Mouse (Mus musculus) G1E (cell line): Measurements from ENCODE around the gene Grm3. TPM values are rescaled to one million over a fixed set of nuclear protein-coding genes. Genes with fewer than 3 reads are reported as not detected.

ENCODE experiments used
- ATAC-seq: 2 replicates; pipeline ENCODE4 v1.8.0; 2016; ENCODE audit warnings: mild to moderate bottlenecking; ENCODE audit not compliant: insufficient number of reproducible peaks, poor library complexity, low FRiP score, severe bottlenecking; ENCODE audit errors: extremely low read depth
- DNase-seq: peaks from one replicate; pipeline ENCODE4 v3.0.0; 2012; ENCODE audit warnings: low spot score
- H3K27me3 ChIP-seq: 2 replicates; pipeline ENCODE4 v1.6.1; 2012; ENCODE audit warnings: mild to moderate bottlenecking, low read length, inconsistent platforms; ENCODE audit not compliant: insufficient read depth
- H3K36me3 ChIP-seq: replicated peaks from 2 replicates; pipeline ENCODE3; 2012; ENCODE audit warnings: mild to moderate bottlenecking, inconsistent platforms
- H3K4me1 ChIP-seq: 2 replicates; pipeline ENCODE4 v1.6.1; 2012; ENCODE audit warnings: low read depth, low read length, inconsistent platforms, mixed read lengths; ENCODE audit not compliant: insufficient read depth
- H3K4me3 ChIP-seq: 2 replicates; pipeline ENCODE4 v1.5.1; 2012; ENCODE audit warnings: low read depth, mild to moderate bottlenecking, inconsistent platforms, low read length, moderate library complexity, mixed read lengths
- H3K9me3 ChIP-seq: replicated peaks from 2 replicates; pipeline ENCODE4 v1.6.1; 2012; ENCODE audit warnings: inconsistent platforms
- CTCF ChIP-seq: IDR thresholded peaks from 2 replicates; pipeline ENCODE4 v1.5.1; 2012; ENCODE audit warnings: low read depth, low read length, inconsistent platforms, mixed read lengths
- GATA1 ChIP-seq: IDR thresholded peaks from 2 replicates; pipeline ENCODE4 v1.6.1; 2012; ENCODE audit warnings: borderline replicate concordance, low read length, inconsistent platforms, mixed read lengths
- GATA2 ChIP-seq: IDR thresholded peaks from 2 replicates; pipeline ENCODE4 v1.6.1; 2012; ENCODE audit warnings: low read depth, low read length, inconsistent platforms, borderline replicate concordance
- POLR2AphosphoS5 ChIP-seq: IDR thresholded peaks from 2 replicates; pipeline ENCODE4 v1.6.1; 2012; ENCODE audit warnings: low read depth, low read length, inconsistent platforms; ENCODE audit not compliant: insufficient replicate concordance
- TAL1 ChIP-seq: conservative IDR thresholded peaks from 2 replicates; pipeline ENCODE4 v1.6.1; 2012; ENCODE audit warnings: low read depth, low read length, inconsistent platforms, mixed read lengths
- polyA plus RNA-seq: library from polyadenylated mRNA; stranded (reverse); fragments of >175 nt; gene quantifications from 2 replicates; pipeline ENCODE4 v1.2.3, GENCODE M21; 2012
- total RNA-seq, 2 experiments: library from RNA; stranded (forward) in 1 of 2; stranded (reverse) in 1 of 2; fragments of 200-1000 nt in 1 of 2; fragments of >200 nt in 1 of 2; fragmentation: Nextera tagmentation in 1 of 2; gene quantifications; 2 replicates each; pipeline ENCODE4 v1.2.3; 2014 to 2017

Grm3 gene
- not detected in 2 replicates for total RNA-seq (2014; fragmentation: Nextera tagmentation)
- total RNA-seq (2017): 0.05 and 0.06 TPM in 2 replicates
- not detected in 2 replicates for polyA plus RNA-seq

DNA sequence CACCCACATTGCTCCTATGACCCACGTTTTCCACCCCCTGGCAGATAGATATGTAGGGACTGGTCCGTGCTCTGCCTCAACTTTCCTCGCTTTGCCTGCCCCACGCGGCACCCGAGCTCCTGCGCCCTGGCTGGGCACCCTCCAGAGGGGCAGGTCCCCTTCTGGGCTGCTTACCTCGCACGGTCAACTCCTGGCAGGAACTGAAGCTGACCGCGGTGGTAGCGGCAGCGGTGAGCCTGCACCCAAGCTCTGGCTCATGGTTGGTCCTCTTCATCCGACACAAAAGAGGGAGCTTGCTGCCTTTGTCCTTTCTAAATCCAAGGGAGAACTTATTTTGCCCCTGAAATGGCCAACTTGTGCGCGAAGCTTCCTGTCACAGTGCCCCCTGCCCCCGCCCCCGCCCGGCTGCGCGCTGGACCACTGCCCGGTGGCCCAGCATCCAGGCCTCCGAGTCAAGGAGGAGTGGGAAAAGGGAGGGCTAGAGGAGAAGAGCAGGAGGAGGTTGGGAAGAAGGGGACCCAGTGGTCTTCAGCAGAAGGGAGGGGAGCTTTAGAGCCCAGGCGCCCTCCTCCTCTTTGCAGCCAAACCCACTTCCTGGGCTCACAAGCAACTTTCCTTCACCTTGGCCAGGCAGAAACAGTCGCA, at the start of gene Grm3:
Grm3 (minus strand) TSS at position 215 of the 645 bp plus-strand sequence.
- ATAC-seq: no peak
- no peak within 1 kb of the TSS for H3K4me3 ChIP-seq
- TF ChIP-seq GATA2 (no peak), POLR2AphosphoS5 (no peak), CTCF (no peak), TAL1 (no peak), GATA1 (no peak)

DNA sequence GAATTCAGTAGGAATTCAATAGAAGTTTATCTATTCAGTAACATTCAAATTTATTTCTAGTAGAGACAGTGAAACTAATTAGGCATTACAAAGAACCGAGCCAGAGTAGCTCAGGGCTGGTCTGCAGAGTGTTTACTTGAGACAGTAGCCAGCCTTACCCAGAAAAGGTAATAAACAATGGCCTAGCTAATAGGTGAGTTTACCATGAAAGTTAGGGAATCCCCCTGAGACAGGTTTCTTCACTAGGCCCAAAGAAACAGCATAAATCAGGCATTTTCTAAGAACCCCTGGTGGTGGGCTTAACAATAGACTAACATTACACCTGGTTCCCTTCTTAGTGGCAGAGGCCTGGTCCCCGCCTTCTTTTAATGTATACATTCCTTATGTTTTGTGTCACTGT, 30.8 kb upstream of the Grm3 start:
- DNase-seq: no peak
- no peak for TF ChIP-seq GATA2
- TF ChIP-seq POLR2AphosphoS5: no peak
- TF ChIP-seq GATA1: no peak
- no peak for TF ChIP-seq CTCF
- no peak for TF ChIP-seq TAL1
- Histone ChIP-seq H3K9me3 (no peaks in the 10 kb centered on the region), H3K36me3 (no peaks in the 10 kb centered on the region), H3K4me1 (no peaks in the 10 kb centered on the region), H3K4me3 (no peak overlapping the region), H3K27me3 (no peaks in the 10 kb centered on the region)
- ATAC-seq: no peak

More for the DNA sequence above, at the start of gene Grm3:
- no peaks in the 10 kb centered on the region for H3K27me3 ChIP-seq
- DNase-seq: no peak
- H3K4me1 ChIP-seq: no peaks in the 10 kb centered on the region
- H3K36me3 ChIP-seq: no peaks in the 10 kb centered on the region
- H3K9me3 ChIP-seq: peaks cover 6% of the 10 kb centered on the region

DNA sequence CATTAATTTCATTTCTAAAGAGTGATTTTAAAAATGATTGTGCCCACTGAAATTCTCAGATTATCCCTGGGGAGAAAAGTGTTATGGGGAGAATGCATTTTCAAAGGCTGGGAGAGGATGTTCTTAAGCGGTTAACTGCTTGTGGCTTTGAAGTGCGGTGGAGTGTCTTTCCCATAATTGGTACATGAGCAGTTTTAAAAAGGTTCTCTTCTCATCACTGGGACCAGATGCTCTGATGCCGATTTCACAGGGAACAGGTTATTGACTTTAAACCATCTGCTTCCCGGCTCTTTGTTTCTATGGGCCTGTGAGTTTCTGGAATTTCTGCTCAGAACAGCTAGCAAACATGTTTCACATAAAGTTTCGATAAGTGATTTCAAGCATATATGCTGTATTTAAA, 23.2 kb upstream of the Grm3 start:
- Histone ChIP-seq H3K27me3 (no peaks in the 10 kb centered on the region), H3K4me1 (no peaks in the 10 kb centered on the region), H3K4me3 (no peak overlapping the region), H3K36me3 (no peaks in the 10 kb centered on the region), H3K9me3 (no peaks in the 10 kb centered on the region)
- ATAC-seq: no peak
- TF ChIP-seq TAL1 (no peak), CTCF (no peak), GATA1 (no peak), POLR2AphosphoS5 (no peak), GATA2 (no peak)
- no peak for DNase-seq

DNA sequence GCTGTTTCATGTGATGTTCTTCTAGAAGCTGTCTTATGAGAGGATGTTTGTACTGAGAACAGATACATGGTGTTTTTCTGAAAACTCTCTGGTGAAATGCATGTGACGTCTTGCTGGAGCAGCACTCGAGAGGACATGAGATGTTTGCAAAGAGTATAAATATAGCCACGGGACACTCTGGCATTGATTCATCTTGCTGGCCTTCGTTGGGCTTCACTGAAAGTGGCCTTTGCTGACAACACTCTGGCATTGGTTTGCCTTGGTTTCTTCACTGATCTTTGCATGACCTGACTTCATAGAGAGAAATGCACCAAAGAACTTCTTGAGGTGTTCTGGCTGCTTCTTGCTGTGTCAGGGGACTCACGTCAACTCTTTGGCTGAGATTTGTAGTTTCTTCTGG, 19.1 kb upstream of the Grm3 start:
- DNase-seq (no peak), ATAC-seq (no peak)
- Histone ChIP-seq H3K4me1 (no peaks in the 10 kb centered on the region), H3K36me3 (no peaks in the 10 kb centered on the region), H3K27me3 (no peaks in the 10 kb centered on the region), H3K4me3 (no peak overlapping the region), H3K9me3 (no peaks in the 10 kb centered on the region)
- TF ChIP-seq GATA2: no peak
- TF ChIP-seq GATA1: no peak
- TF ChIP-seq CTCF: no peak
- no peak for TF ChIP-seq POLR2AphosphoS5
- TF ChIP-seq TAL1: no peak

DNA sequence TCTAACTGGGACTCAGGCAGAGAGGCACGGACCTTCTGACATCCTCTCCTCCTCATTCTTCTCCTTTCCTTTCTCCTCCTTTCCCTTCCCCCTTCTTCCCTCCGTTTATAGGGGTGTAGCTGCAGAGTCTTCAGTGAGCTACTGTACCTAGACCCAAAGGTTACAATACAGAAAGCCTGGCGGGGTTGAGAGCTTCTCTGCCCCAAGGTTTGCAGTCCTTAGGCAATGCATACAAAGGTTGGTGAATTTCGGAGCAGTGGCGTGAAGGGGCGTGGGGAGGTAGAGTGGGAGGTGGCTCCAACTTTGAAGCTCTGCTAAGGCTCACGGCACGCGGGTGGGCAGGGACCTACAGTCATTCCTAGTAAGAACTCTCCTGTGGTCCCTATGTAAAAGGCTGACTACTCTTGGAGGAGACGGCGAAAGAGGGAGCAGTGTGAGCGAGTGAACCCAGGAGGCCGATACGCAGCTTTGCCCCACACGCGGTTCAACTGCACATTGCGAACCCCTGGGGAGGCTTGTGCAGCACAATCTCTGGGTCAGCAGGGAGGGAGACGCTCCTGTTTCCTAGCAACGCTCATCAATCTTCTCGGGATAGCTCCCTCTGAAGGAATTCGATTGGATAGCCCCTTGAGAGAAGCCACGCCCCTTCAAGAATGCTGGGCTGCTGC, 765 bp upstream of the Grm3 start:
- TF ChIP-seq TAL1: no peak
- no peak for TF ChIP-seq GATA1
- TF ChIP-seq POLR2AphosphoS5: no peak
- TF ChIP-seq GATA2: no peak
- TF ChIP-seq CTCF: no peak
- H3K4me3 ChIP-seq: no peak overlapping the region
- ATAC-seq: no peak
- DNase-seq: no peak
- no peaks in the 10 kb centered on the region for H3K4me1 ChIP-seq
- H3K36me3 ChIP-seq: no peaks in the 10 kb centered on the region
- H3K27me3 ChIP-seq: no peaks in the 10 kb centered on the region
- peaks cover 6% of the 10 kb centered on the region for H3K9me3 ChIP-seq

DNA sequence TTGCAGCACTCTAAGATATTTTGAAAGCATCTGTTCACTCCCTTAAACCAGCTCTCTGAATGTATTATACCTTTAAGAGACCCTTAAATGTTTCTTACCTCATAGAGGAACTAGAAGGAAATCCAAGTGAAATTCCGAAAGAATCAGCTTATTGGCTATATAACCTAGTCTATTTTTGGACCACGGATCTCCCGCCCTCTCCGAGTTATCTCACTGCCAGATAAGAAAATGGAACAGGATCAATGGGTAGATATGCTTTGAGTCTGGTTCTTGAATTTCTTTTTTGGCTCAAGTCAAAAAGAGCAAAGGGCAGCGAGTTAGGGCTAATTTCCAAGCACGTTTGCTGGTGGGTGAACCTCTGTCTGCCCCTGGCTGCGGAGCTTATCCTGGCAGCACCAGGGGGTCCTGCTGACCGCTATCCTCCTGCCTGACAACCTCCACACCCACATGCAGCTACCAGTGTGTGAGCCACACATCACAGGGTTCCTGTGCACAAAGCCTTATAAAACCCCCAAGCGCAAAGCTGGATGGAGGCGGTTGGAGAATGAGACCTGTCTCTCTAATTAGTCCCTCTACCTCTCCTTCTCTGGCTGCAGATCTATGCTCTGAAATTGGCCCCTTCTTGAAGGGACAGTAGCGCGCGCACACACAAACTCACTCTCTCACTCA, 549 bp downstream of the Grm3 start:
- TF ChIP-seq GATA1 (no peak), TAL1 (no peak)
- Histone ChIP-seq H3K9me3 (peaks cover 6% of the 10 kb centered on the region), H3K4me3 (no peak overlapping the region), H3K27me3 (no peaks in the 10 kb centered on the region), H3K36me3 (no peaks in the 10 kb centered on the region), H3K4me1 (no peaks in the 10 kb centered on the region)
- no peak for DNase-seq
- ATAC-seq: no peak
